Mouse (Mus musculus): ENCODE data around the gene Tmem29. TPM values are rescaled to one million over a fixed set of nuclear protein-coding genes. Genes with fewer than 3 reads are reported as not detected.

The Tmem29 gene
- 10 to 100 TPM; 10.1 to 12.0 TPM for total RNA-seq (2023)

DNA sequence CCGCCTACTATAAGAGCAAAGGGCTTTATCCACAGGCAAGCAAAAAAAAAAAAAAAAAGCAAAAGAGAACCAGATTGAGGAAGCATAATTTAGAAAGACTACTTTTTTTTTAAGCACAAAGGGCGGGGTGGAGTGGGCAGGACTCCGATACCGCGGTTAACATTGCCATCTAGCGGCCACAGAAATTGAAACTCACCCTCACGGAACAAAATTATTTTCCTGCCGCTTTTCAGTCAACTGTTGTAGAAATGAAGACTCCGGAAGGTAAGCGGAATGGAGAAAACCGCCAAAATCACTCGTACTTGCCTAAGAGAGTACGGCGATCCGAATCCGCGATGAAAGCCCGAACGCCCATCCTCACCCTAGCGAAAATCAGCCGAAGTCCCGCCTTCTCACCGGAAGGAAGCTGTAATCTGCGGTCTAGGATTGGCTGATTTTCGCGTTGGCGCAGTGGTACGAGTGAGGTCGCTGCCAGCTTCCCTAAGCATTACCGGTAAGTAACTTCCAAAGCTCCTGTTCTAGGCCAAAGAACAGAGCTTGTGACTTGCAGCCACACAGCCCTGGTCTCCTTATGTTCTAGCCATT, at the start of gene Tmem29:
Tmem29 (minus strand) TSS at position 389 of the 585 bp plus-strand sequence.

Other genes with a start within 250 kb of the Tmem29 start
- under 1 TPM in 1 of 2 experiments, not detected in 1; 0.99 TPM for gene Alas2, start 88.2 kb upstream of the Tmem29 start, total RNA-seq (2023)
- 1 to 10 TPM; 4.3 to 6.0 TPM for gene Pfkfb1, start 129.1 kb upstream of the Tmem29 start, total RNA-seq (2023)
- 10 to 100 TPM; 18.0 to 22.9 TPM for gene Apex2, start 130.7 kb upstream of the Tmem29 start, total RNA-seq (2023)
- not detected for gene Tro, start 198.4 kb upstream of the Tmem29 start, total RNA-seq (2023)